Mouse (Mus musculus) forebrain, embryonic 11.5 days (tissue): Measurements from ENCODE around the gene Ankrd53. TPM values are rescaled to one million over a fixed set of nuclear protein-coding genes. Genes with fewer than 3 reads are reported as not detected.
"Not testable (repeated sequence)": the region's sequence is repeated elsewhere in the genome, so short reads cannot be mapped to it uniquely, and the experiment has no call there.

Source experiments
- ATAC-seq: fragments of 200-750 bp; cut with Nextera tagmentation; replicated peaks from 2 replicates; pipeline ENCODE4 v1.8.0; 2017; ENCODE audit warnings: moderate TSS enrichment; ENCODE audit not compliant: low FRiP score
- DNase-seq: peaks from one replicate; pipeline ENCODE4 v3.0.0-alpha.2; 2017; ENCODE audit warnings: low spot score
- H3K27ac ChIP-seq: fragments of 300-500 bp; sonication (generic); 2 replicates; pipeline ENCODE4 v1.5.1; 2014; ENCODE audit warnings: low read depth, low read length
- H3K27me3 ChIP-seq: fragments of 300-500 bp; sonication (generic); 2 replicates; pipeline ENCODE4 v1.6.1; 2014; ENCODE audit warnings: mild to moderate bottlenecking, low read length, mixed read lengths; ENCODE audit not compliant: control insufficient read depth, insufficient read depth
- H3K36me3 ChIP-seq: fragments of 300-500 bp; sonication (generic); 2 replicates; pipeline ENCODE4 v1.6.1; 2014; ENCODE audit warnings: mild to moderate bottlenecking, low read length, moderate library complexity, mixed read lengths; ENCODE audit not compliant: control insufficient read depth, insufficient read depth
- H3K4me1 ChIP-seq: fragments of 300-500 bp; sonication (generic); replicated peaks from 2 replicates; pipeline ENCODE4 v1.6.1; 2014; ENCODE audit warnings: low read length, mixed read lengths; ENCODE audit not compliant: control insufficient read depth, insufficient read depth
- H3K4me2 ChIP-seq: fragments of 300-500 bp; sonication (generic); 2 replicates; pipeline ENCODE4 v1.6.1; 2014; ENCODE audit warnings: low read depth, mild to moderate bottlenecking, low read length, moderate library complexity, mixed read lengths; ENCODE audit not compliant: severe bottlenecking
- H3K4me3 ChIP-seq: fragments of 300-500 bp; sonication (generic); 2 replicates; pipeline ENCODE4 v1.5.1; 2014; ENCODE audit warnings: low read depth, low read length
- H3K9ac ChIP-seq: fragments of 300-500 bp; sonication (generic); 2 replicates; pipeline ENCODE4 v1.6.1; 2014; ENCODE audit warnings: low read length
- H3K9me3 ChIP-seq: fragments of 300-500 bp; sonication (generic); 2 replicates; pipeline ENCODE4 v1.6.1; 2016; ENCODE audit warnings: low read length, mixed read lengths; ENCODE audit not compliant: control insufficient read depth
- WGBS: fragments of 180-500 bp; shearing (Covaris S2); extraction: QIAGEN DNeasy Blood & Tissue Kit; methylation state at CpG from one replicate; pipeline ENCODE4 v1.1.7; 2014; 5-methylcytosine and 5-hydroxymethylcytosine counted together
- polyA plus RNA-seq: library from polyadenylated mRNA; unstranded; fragments of >200 nt; fragmentation: Nextera tagmentation; extraction: Ambion mirVana; gene quantifications from 2 replicates; pipeline ENCODE4 v1.2.1, GENCODE M21; 2014

Gene Ankrd53
- polyA plus RNA-seq, 1 experiment from 2014 or later, result 0.25 TPM

DNA sequence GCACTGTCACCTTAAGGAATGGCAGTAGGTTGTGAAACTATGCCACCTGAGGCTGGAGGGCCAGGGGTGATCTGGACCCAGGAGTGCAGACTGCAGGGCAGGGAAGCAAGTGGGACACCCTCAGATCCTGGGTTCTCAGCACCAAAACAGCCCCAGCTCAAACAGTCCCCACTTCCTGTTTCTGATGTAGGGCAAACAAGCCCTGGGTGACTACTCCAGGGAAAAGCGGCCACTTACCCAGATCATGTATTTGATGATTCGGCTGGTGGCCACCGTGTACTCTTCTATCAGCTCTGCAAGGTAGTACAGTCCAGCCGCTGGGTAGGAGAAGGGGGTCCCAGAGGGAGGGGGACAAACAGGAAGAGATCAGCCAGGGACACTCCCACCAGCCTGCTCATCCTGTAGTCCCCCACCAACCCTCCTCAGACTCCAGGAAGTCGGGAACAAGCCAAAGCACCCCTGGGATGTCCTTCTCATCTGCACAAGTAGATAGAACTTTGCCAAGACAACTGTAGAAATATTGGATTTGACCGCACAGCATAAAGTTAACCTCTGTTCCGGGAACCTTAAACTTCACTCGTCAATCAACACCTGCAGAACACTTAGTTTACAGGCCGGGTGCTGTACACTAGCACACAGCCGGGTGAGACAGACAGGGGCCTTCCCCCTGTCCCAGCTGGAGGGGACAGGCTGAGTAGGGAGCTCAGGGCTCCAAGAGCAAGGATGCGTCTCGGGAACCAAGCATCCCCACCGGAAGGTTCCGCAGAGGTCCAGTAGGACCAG lies 12.5 kb downstream of the Ankrd53 start:
- Histone ChIP-seq H3K27me3 (no peaks in the 10 kb centered on the region), H3K4me3 (peak overlapping the region; percentile 81), H3K36me3 (no peaks in the 10 kb centered on the region), H3K9me3 (no peaks in the 10 kb centered on the region), H3K4me2 (peak overlapping the region; percentile 83), H3K9ac (peak overlapping the region; percentile 85), H3K4me1 (peaks cover 10% of the 10 kb centered on the region), H3K27ac (no peak overlapping the region)
- peak; percentile 58 for DNase-seq
- 2% methylated on average over 14 of the region's 14 CpGs for WGBS
- no peak for ATAC-seq

DNA sequence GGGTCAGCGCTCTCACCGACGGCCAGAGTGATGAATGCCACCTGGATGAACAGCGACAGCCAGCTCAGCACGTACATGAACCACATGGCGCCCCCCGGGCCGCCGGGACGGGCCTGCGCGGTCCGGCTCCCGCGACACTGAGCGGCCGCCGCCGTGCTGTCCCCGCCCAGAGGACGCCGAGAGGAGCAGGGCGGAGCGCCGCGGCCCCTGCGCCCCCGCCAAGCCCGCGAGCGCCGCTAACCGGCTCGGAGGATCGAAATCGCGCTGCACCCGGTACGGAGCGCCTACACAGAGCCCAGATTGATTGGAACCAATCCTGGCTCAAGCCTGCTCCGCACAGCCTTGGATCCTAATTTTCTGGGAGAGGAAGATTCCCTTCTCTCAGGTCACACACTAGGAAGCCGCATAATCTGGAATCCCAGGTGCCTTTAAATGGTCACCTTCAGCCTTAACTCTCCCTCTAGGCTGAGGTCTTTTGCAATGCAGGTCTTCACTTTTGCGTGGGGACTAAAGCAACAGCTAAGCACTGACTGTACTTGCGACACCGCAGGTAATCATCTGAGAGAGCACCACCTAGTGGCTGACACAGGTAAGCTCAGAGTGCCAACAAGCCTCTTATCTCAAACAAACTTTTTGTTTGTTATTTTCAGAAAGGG lies 13.3 kb downstream of the Ankrd53 start, which contains the start of gene Tex261:
TSS of gene Tex261 (minus strand) at position 176 of the 656 bp plus-strand sequence.
- Histone ChIP-seq H3K4me2 (peak within 1 kb of the TSS; percentile 83), H3K27ac (peak within 1 kb of the TSS; percentile 68), H3K4me1 (peaks cover 10% of the 10 kb centered on the region), H3K27me3 (no peaks in the 10 kb centered on the region), H3K9ac (peak within 1 kb of the TSS; percentile 85), H3K36me3 (no peaks in the 10 kb centered on the region), H3K4me3 (peak within 1 kb of the TSS; percentile 81), H3K9me3 (no peaks in the 10 kb centered on the region)
- ATAC-seq, result peak; percentile 94
- under 1% methylated on average over 45 of the region's 45 CpGs for whole genome bisulfite sequencing
- DNase-seq, result peak; percentile 94

DNA sequence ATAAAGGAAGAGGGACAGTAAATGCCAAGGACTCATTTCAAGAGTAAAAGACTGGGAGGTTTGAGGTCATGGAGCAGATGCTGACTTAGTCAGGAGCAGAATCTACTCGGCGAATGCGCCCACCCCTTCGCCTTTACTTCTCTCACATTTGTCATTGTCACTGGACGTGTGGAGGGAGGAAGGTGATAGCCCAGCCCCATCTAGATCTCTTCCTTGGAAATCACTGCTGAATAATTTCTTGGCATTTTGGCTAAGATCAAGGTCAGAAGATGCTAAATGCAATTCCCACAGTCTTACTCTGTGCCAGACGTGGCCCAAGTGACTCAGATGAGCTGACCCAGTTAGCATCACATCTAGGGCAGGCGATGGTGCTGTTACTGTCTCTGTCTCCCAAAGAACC lies 15.9 kb downstream of the Ankrd53 start:
- Histone ChIP-seq H3K27me3 (no peaks in the 10 kb centered on the region), H3K9me3 (no peaks in the 10 kb centered on the region), H3K36me3 (no peaks in the 10 kb centered on the region), H3K4me1 (peaks cover 10% of the 10 kb centered on the region), H3K4me2 (no peak overlapping the region), H3K9ac (no peak overlapping the region), H3K27ac (no peak overlapping the region), H3K4me3 (no peak overlapping the region)
- ATAC-seq, result no peak
- WGBS, result 89% methylated on average over 7 of the region's 7 CpGs
- no peak for DNase-seq

DNA sequence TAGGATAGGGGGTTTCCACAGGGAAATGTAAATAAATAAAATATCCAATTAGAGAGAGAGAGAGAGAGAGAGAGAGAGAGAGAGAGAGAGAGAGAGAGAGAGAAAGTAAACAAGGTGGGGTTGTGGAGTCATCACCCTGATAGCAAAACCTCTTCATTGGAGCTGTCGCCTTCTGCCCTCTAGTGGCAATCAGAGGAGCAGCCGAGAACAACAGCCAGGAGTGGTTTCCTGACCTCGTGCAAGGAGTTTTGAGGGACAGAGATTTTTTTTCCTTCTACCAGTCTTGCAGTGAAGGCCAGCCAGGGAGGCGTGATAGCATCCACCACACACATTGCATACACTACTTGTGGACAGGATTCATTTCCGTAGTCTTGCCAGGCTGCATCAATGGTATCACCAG lies 16.6 kb downstream of the Ankrd53 start:
- H3K36me3 ChIP-seq, result no peaks in the 10 kb centered on the region
- no peak overlapping the region for H3K27ac ChIP-seq
- H3K4me2 ChIP-seq, result no peak overlapping the region
- ATAC-seq (no peak), DNase-seq (peak; percentile 66)
- H3K4me3 ChIP-seq, result no peak overlapping the region
- no peak overlapping the region for H3K9ac ChIP-seq
- peaks cover 6% of the 10 kb centered on the region for H3K4me1 ChIP-seq
- no peaks in the 10 kb centered on the region for H3K9me3 ChIP-seq
- 9% methylated on average over 5 of the region's 5 CpGs for WGBS
- no peaks in the 10 kb centered on the region for H3K27me3 ChIP-seq

DNA sequence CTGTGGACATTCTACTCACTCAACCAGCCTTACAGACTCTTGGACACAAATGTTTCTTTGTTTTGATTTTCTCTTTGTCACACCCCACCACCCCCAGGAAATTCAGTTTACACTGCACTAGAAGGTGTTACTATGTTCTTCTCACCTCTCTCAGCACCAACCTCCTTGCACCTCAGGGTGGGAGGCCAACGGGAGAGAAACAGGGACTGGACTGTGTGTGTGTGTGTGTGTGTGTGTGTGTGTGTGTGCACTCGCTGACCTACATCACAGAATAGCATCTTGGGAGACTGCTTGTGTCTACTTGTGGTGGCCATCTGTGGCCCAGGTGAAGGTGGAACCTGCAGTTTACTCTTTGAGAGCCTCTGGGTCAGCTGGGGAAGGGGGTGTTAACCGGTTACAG lies 24.0 kb downstream of the Ankrd53 start:
- no peak overlapping the region for H3K4me3 ChIP-seq
- DNase-seq (no peak), ATAC-seq (no peak)
- H3K9me3 ChIP-seq, result no peaks in the 10 kb centered on the region
- H3K27ac ChIP-seq, result no peak overlapping the region
- no peaks in the 10 kb centered on the region for H3K27me3 ChIP-seq
- no peaks in the 10 kb centered on the region for H3K36me3 ChIP-seq
- no peak overlapping the region for H3K9ac ChIP-seq
- WGBS, result 79% methylated on average over 3 of the region's 3 CpGs
- 0 out of 2 replicates have a peak, but pooled peaks cover 2% of the 10 kb centered on the region for H3K4me1 ChIP-seq
- no peak overlapping the region for H3K4me2 ChIP-seq

DNA sequence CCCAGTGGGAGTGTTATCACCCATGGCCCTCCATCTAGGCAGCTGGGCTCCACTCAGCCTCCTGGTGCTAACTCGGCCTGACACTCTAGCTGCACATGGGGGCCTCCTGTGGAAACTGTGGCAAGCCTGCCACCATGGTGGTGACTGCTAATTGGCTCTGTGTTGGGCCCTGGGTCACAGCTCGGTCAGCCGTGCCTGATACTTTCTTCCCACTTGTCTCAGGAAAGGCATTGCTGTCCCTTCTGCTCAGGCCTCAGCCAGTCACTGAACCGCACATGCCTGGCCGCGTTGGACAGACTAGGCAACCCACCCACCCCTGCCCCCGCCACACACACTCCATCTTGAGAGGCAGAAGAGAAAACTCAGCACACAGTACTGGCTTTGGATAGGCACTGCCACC lies 26.1 kb downstream of the Ankrd53 start:
- WGBS, result 40% methylated on average over 7 of the region's 7 CpGs
- no peaks in the 10 kb centered on the region for H3K9me3 ChIP-seq
- H3K27me3 ChIP-seq, result no peaks in the 10 kb centered on the region
- no peak overlapping the region for H3K27ac ChIP-seq
- no peak overlapping the region for H3K9ac ChIP-seq
- H3K4me3 ChIP-seq, result no peak overlapping the region
- 0 out of 2 replicates have a peak, but pooled peaks cover 2% of the 10 kb centered on the region for H3K4me1 ChIP-seq
- DNase-seq (no peak), ATAC-seq (no peak)
- H3K36me3 ChIP-seq, result no peaks in the 10 kb centered on the region
- H3K4me2 ChIP-seq, result no peak overlapping the region

DNA sequence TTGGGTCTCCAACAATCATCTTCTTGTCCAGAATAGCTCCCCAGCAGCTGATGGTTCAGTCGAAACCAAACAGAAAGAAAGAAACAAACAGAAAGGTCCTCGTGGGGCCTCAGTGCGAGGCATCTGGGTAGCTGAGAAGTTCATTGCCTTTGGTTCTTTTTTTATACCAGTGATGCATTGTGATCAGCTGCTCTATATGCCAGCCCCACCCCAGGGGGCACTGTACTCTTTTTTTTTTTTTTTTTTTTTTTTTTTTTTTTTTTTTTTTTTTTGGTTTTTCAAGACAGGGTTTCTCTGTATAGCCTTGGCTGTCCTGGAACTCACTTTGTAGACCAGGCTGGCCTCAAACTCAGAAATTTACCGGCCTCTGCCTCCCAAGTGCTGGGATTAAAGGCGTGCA lies 28.1 kb downstream of the Ankrd53 start:
- ATAC-seq, H3K4me1 ChIP-seq, DNase-seq, H3K27ac ChIP-seq, H3K4me3 ChIP-seq, H3K36me3 ChIP-seq, H3K4me2 ChIP-seq, H3K9ac ChIP-seq, H3K9me3 ChIP-seq, H3K27me3 ChIP-seq: not testable (repeated sequence)
- WGBS, result 91% methylated on average over 5 of the region's 5 CpGs

DNA sequence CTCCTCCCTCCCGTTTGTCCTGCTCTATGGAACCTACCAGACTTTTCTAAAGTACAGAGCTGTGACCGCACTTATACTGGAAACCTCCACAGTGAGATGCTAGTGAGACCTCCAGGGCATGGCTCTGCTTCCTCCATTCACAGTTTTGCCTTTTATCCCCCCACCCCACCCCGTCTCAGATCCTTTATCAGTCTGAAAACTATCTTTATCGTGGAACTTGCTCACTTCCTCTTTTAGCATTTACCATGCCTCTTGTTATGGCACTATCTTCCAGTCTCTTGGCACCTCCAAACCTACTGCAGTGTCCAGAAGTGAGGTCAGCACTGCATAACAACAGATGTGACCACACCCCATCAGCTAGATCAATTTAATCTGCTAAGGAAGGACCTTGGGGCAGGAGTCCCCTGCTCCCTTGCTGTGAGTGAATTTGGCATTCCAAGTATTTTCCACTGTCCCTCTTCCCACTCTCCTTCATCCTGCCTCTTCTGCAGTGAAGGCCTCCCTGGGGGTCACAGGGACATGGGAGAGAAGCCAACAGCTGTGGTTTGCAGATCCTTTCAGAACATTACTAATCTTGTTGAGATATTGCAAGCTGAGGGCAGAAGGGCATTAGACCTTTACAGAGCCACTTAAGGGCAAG lies 28.9 kb downstream of the Ankrd53 start:
- DNase-seq (no peak), ATAC-seq (no peak)
- Histone ChIP-seq H3K27ac (no peak overlapping the region), H3K4me2 (no peak overlapping the region), H3K4me3 (no peak overlapping the region), H3K4me1 (peaks cover 6% of the 10 kb centered on the region; the same call in 1 of the 2 replicates), H3K36me3 (no peaks in the 10 kb centered on the region), H3K9me3 (no peaks in the 10 kb centered on the region), H3K27me3 (no peaks in the 10 kb centered on the region), H3K9ac (no peak overlapping the region)
- WGBS, result 73% methylated on average over 4 of the region's 4 CpGs
